Mouse (Mus musculus) layer of hippocampus, adult 11-12 months (tissue): ENCODE measurements around the gene Lztfl1.
"Not testable (repeated sequence)": the region's sequence is repeated elsewhere in the genome, so short reads cannot be mapped to it uniquely, and the experiment has no call there.

Source experiments
- DNase-seq: peaks from one replicate; pipeline ENCODE4 v3.0.0; 2022; ENCODE audit warnings: low spot score

Lztfl1 gene

DNA sequence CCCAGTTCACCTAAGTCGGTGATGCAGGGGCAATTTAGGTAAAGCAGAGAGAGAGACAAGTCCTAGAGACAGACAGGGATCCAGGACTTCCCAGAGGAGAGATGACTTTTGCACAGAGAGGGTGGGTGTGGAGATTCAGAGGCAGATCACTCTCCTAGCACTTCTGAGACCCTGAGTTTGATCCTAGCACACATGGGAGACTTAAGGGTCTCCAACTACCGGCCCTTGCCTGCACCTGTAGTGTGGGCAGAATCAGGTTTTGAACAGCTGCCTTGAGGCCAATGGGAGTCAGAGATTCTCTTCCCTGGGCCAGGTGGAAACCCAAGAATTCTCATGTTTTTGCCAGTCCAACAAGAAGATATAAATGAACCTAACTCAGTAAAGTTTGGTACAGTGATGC lies 38.3 kb downstream of the Lztfl1 start:
- no peak for DNase-seq

- no peak for DNase-seq
These were observed 39.0 kb downstream of the Lztfl1 start, which contains the start of the genes Ccr9 and Slc6a20a for GRCm38 (mm10) chr9:123678327-123679105. Ccr9 (plus strand) TSS chr9:123678439. Slc6a20a (minus strand) TSS chr9:123678885.

- DNase-seq, result peak; percentile 52
These were observed 51.9 kb downstream of the Lztfl1 start for GRCm38 (mm10) chr9:123665645-123666044.

- DNase-seq, result not testable (repeated sequence)
These were observed 57.4 kb downstream of the Lztfl1 start for GRCm38 (mm10) chr9:123659986-123660676.

GRCm38 (mm10) chr9:123658981-123659380 lies 58.5 kb downstream of the Lztfl1 start:
- no peak for DNase-seq

GRCm38 (mm10) chr9:123657457-123657856 lies 60.0 kb downstream of the Lztfl1 start:
- DNase-seq, result no peak

DNA sequence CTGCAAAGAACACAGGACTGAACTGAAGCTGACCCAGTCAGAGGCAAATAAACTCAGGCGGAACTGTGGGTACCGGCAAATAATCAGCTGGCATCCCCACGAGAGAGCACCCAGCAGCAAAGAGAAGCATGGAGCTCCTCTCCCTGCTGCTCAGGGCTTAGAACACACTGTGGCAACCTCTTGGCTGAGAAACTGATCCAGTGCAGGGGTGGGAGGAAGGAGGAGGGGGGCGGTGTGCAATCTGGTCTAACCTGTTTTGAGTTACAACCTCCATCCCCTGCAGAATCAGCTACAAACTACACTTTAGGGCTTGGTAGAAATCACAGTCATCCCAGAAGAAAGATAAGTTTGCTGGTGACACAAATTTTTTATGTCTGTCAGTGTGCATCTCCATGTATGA lies 66.1 kb downstream of the Lztfl1 start:
- DNase-seq, result no peak

- DNase-seq, result no peak
These were observed 67.5 kb downstream of the Lztfl1 start for GRCm38 (mm10) chr9:123649785-123650511.
